Mouse (Mus musculus): Measurements from ENCODE around the gene S1pr5. TPM values are rescaled to one million over a fixed set of nuclear protein-coding genes. Genes with fewer than 3 reads are reported as not detected.
"Not testable (repeated sequence)": the region's sequence is repeated elsewhere in the genome, so short reads cannot be mapped to it uniquely, and the experiment has no call there.

S1pr5 gene
- polyA plus RNA-seq, 1 experiment from 2014 or later, result not detected

GRCm38 (mm10) chr9:21264272-21264999 is 16.2 kb upstream of the S1pr5 start:
- Histone ChIP-seq H3K9me3 (replicated peaks; ENCODE audit: low read length) (no peaks in the 10 kb centered on the region), H3K27ac (peak overlapping the region; percentile 13; the same call in 1 of the 2 replicates), H3K9ac (ENCODE audit: low read depth, low read length) (peak overlapping the region; percentile 91), H3K4me1 (replicated peaks; ENCODE audit: insufficient read depth, low read length) (peaks cover 9% of the 10 kb centered on the region), H3K4me3 (replicated peaks; ENCODE audit: low read depth, low read length) (peak overlapping the region; percentile 83), H3K27me3 (ENCODE audit: insufficient read depth, low read length) (no peaks in the 10 kb centered on the region), H3K4me2 (ENCODE audit: low read length) (peak overlapping the region; percentile 69), H3K36me3 (ENCODE audit: insufficient read depth, low read length) (peaks cover 14% of the 10 kb centered on the region)
- no peak for DNase-seq (ENCODE audit: low spot score)
- peak; percentile 3; the same call in 1 of the 2 replicates for ATAC-seq (replicated peaks; ENCODE audit: low FRiP score, low read depth)
- TF ChIP-seq CTCF (IDR thresholded peaks at IDR 0.05; ENCODE audit: low read depth), result no peak
- 12% methylated on average over 17 of the region's 17 CpGs for WGBS

- H3K4me2 ChIP-seq (ENCODE audit: low read length), result no peak overlapping the region
- H3K4me3 ChIP-seq (replicated peaks; ENCODE audit: low read depth, low read length), result no peak overlapping the region
- H3K36me3 ChIP-seq (ENCODE audit: insufficient read depth, low read length), result no peaks in the 10 kb centered on the region
- DNase-seq (ENCODE audit: low spot score) (no peak), ATAC-seq (replicated peaks; ENCODE audit: low FRiP score, low read depth) (no peak)
- H3K27ac ChIP-seq, result no peak overlapping the region
- no peak overlapping the region for H3K9ac ChIP-seq (ENCODE audit: low read depth, low read length)
- no peak for TF ChIP-seq CTCF (IDR thresholded peaks at IDR 0.05; ENCODE audit: low read depth)
- WGBS, result 53% methylated on average over 2 of the region's 2 CpGs
- H3K27me3 ChIP-seq (ENCODE audit: insufficient read depth, low read length), result no peaks in the 10 kb centered on the region
- no peaks in the 10 kb centered on the region for H3K9me3 ChIP-seq (replicated peaks; ENCODE audit: low read length)
- peaks cover 9% of the 10 kb centered on the region for H3K4me1 ChIP-seq (replicated peaks; ENCODE audit: insufficient read depth, low read length)
These were observed 13.6 kb upstream of the S1pr5 start for GRCm38 (mm10) chr9:21261831-21262230.

- H3K36me3 ChIP-seq (ENCODE audit: insufficient read depth, low read length), result no peaks in the 10 kb centered on the region
- no peaks in the 10 kb centered on the region for H3K27me3 ChIP-seq (ENCODE audit: insufficient read depth, low read length)
- H3K9ac ChIP-seq (ENCODE audit: low read depth, low read length), result no peak overlapping the region
- H3K4me3 ChIP-seq (replicated peaks; ENCODE audit: low read depth, low read length), result no peak overlapping the region
- 75% methylated on average over 6 of the region's 6 CpGs for WGBS
- peaks cover 5% of the 10 kb centered on the region; the same call in 1 of the 2 replicates for H3K4me1 ChIP-seq (replicated peaks; ENCODE audit: insufficient read depth, low read length)
- no peak for ATAC-seq (replicated peaks; ENCODE audit: low FRiP score, low read depth)
- TF ChIP-seq CTCF (IDR thresholded peaks at IDR 0.05; ENCODE audit: low read depth), result no peak
- H3K9me3 ChIP-seq (replicated peaks; ENCODE audit: low read length), result no peaks in the 10 kb centered on the region
- H3K27ac ChIP-seq, result no peak overlapping the region
- H3K4me2 ChIP-seq (ENCODE audit: low read length), result no peak overlapping the region
- DNase-seq (ENCODE audit: low spot score), result no peak
These were observed 12.3 kb upstream of the S1pr5 start for GRCm38 (mm10) chr9:21260491-21261040.

- 82% methylated on average over 4 of the region's 4 CpGs for WGBS
- ATAC-seq (replicated peaks; ENCODE audit: low FRiP score, low read depth), result not testable (repeated sequence)
These were observed 8.1 kb upstream of the S1pr5 start for GRCm38 (mm10) chr9:21256349-21256748.

GRCm38 (mm10) chr9:21254690-21255089 is 6.4 kb upstream of the S1pr5 start:
- Histone ChIP-seq H3K4me3 (replicated peaks; ENCODE audit: low read depth, low read length) (no peak overlapping the region), H3K36me3 (ENCODE audit: insufficient read depth, low read length) (no peaks in the 10 kb centered on the region), H3K4me2 (ENCODE audit: low read length) (no peak overlapping the region), H3K27me3 (ENCODE audit: insufficient read depth, low read length) (peaks cover 10% of the 10 kb centered on the region; the same call in 1 of the 2 replicates), H3K9ac (ENCODE audit: low read depth, low read length) (no peak overlapping the region), H3K9me3 (replicated peaks; ENCODE audit: low read length) (no peaks in the 10 kb centered on the region), H3K27ac (no peak overlapping the region), H3K4me1 (replicated peaks; ENCODE audit: insufficient read depth, low read length) (no peaks in the 10 kb centered on the region)
- ATAC-seq (replicated peaks; ENCODE audit: low FRiP score, low read depth) (no peak), DNase-seq (ENCODE audit: low spot score) (no peak)
- no peak for TF ChIP-seq CTCF (IDR thresholded peaks at IDR 0.05; ENCODE audit: low read depth)

More at GRCm38 (mm10) chr9:21256349-21256748, 8.1 kb upstream of the S1pr5 start:
- DNase-seq (ENCODE audit: low spot score); H3K4me1 ChIP-seq (replicated peaks; ENCODE audit: insufficient read depth, low read length); H3K4me3 ChIP-seq (replicated peaks; ENCODE audit: low read depth, low read length); H3K4me2 ChIP-seq (ENCODE audit: low read length); H3K27me3 ChIP-seq (ENCODE audit: insufficient read depth, low read length); H3K36me3 ChIP-seq (ENCODE audit: insufficient read depth, low read length); H3K9ac ChIP-seq (ENCODE audit: low read depth, low read length); H3K9me3 ChIP-seq (replicated peaks; ENCODE audit: low read length); H3K27ac ChIP-seq: not testable (repeated sequence)

- H3K27ac ChIP-seq, result no peak overlapping the region
These were observed 3.0 kb upstream of the S1pr5 start for GRCm38 (mm10) chr9:21251116-21251735.

More at GRCm38 (mm10) chr9:21251116-21251735, 3.0 kb upstream of the S1pr5 start:
- Histone ChIP-seq H3K4me1 (replicated peaks; ENCODE audit: insufficient read depth, low read length) (no peaks in the 10 kb centered on the region; the same call in 1 of the 2 replicates), H3K9me3 (replicated peaks; ENCODE audit: low read length) (no peaks in the 10 kb centered on the region), H3K9ac (ENCODE audit: low read depth, low read length) (no peak overlapping the region), H3K36me3 (ENCODE audit: insufficient read depth, low read length) (no peaks in the 10 kb centered on the region), H3K4me2 (ENCODE audit: low read length) (no peak overlapping the region), H3K4me3 (replicated peaks; ENCODE audit: low read depth, low read length) (no peak overlapping the region), H3K27me3 (ENCODE audit: insufficient read depth, low read length) (peaks cover 38% of the 10 kb centered on the region)
- DNase-seq (ENCODE audit: low spot score), result no peak
- no peak for TF ChIP-seq CTCF (IDR thresholded peaks at IDR 0.05; ENCODE audit: low read depth)
- 59% methylated on average over 13 of the region's 13 CpGs for WGBS
- ATAC-seq (replicated peaks; ENCODE audit: low FRiP score, low read depth), result no peak

All from kidney, postnatal 0 days (tissue).